Mouse (Mus musculus): ENCODE results near the gene Krt79.

- TF ChIP-seq CTCF (IDR thresholded peaks at IDR 0.05; ENCODE audit: control insufficient read depth, insufficient read depth, insufficient replicate concordance, low read depth, low read length) (no peak), POLR2A (IDR thresholded peaks at IDR 0.05; ENCODE audit: control insufficient read depth, low read depth, low read length) (no peak)
Measured at GRCm38 (mm10) chr15:101933024-101933423, 7.1 kb downstream of the Krt79 start.
